Mouse (Mus musculus): ENCODE results near the gene Tnip3.

The Tnip3 gene

GRCm38 (mm10) chr6:65525192-65525591 is at the start of gene Tnip3:
Gene Tnip3, plus strand, starts transcription at chr6:65525313.
- DNase-seq = no peak

DNA sequence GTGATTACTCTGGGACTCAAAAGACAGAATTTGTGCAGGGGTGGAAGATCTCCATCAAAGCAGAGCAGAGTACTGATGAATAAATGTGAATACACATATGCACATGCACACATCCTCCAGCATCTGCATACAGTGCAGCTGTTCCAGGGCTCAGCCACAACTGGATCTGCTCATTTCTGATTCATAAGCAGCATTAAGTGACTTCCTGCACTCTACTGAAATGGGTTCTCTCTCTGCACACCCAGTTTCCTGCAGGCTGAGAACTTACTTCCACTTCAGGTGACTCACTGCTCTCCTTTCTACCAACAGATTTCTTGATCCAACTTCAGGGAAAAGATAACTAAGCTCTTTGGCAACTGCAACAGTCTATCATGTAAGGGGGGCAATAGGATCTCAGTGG is 26.3 kb upstream of the Tnip3 start:
- no peak for DNase-seq

DNA sequence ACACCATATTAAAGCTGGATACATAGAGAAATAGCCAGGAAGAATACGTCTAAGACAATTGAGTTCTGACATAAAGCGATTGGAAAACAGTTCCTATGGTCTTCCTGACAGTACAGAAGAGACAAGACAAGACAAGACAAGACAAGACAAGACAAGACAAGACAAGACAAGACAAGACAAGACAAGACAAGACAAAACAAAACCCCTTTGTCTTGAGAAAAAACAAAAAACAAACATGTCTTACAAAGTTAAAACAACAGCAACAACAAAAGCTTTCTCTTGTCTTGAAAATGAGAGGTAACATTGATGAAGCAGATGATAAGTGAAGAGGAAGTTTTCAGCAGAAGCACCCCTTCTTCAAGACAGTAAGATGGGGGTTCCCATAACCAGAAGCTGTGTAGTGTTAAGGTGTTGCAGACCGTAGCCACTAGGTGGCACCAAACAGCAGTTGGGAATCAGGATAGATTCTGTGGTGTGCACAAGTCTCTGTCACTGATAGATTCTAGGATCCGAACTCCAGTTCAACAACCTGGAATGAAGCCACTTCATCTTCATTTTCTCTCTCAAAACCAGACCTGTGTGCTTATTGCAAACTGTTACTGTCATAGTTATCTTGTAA is 15.0 kb upstream of the Tnip3 start:
- peak; percentile 81 to 85 for DNase-seq

DNA sequence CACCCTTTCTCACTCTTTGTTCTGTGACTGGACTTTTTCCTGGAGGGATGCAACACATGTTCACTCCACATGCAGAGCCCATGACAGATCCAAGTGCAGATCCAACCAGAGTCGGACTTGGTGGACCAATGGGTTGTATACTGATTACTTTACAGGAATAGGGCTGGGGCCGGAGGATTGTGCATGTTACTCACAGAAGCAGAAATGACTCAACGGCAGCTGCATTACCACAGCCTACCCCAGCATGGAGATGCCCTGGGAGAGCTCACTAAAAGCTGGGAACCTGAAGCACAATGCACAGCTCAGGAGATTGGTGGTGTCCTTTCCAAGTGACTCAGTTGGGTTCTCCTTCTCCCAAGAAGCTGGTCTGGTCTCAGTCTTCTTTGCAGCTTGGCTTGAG is 11.3 kb upstream of the Tnip3 start:
- DNase-seq = no peak

DNA sequence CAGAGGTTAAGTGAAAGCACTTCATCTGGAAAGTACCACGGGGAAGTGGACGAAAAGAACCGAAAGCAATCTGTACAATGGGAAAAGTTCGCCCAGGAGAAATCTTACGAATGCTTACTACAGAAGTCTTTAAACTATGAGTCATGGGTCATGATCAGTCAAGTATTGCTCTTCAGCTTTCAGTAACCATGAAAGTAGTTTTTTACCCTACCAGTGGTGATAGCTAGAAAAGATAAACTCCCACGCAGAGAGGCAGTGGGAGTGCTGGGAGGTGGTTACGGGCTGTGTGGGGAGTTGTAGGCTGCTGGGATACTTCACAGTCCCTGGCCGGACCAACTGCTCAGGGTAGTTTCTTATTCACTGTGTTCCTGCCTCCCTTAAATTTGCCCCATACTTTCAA is 8.4 kb upstream of the Tnip3 start:
- no peak for DNase-seq

DNA sequence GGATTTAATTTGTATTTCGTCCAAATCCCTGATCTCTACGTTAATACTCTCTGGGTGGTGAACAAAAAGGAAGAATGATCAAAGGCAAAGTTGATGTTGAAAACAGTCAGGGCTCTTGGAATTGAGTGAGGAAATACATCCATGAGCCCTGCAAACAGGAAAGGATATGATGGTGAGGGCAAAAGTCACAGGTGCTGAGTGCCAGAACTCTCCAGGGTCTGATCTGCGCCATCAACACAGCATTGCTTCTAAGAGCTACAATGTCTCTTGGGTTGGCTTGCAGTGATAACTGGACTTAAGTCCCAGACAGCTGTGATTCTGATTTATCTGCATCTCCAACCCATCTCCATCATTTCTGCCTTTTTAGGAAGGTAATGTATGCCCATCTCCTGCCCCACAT is 4.3 kb upstream of the Tnip3 start:
- no peak for DNase-seq

DNA sequence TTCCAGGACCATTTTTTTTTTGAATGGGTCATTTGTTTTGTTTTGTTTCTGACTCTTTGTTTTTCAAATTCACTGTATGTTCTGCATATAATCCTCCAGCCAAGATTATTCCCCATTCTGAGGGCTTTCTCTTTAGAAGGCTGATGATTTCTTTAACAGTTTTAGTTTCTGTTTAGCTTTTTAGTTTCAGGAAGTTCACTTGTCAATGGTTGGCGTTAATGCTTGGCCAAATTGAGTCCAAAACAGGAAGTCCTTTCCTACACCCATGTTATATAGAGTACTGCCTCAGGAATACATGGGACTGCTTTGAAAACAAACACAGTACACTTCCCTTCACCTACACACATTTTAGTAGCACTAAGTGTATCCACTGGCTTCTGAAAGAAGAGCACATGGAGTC is 2.8 kb downstream of the Tnip3 start:
- DNase-seq = no peak

- no peak for DNase-seq
Measured at GRCm38 (mm10) chr6:65531232-65531848, 6.2 kb downstream of the Tnip3 start.

DNA sequence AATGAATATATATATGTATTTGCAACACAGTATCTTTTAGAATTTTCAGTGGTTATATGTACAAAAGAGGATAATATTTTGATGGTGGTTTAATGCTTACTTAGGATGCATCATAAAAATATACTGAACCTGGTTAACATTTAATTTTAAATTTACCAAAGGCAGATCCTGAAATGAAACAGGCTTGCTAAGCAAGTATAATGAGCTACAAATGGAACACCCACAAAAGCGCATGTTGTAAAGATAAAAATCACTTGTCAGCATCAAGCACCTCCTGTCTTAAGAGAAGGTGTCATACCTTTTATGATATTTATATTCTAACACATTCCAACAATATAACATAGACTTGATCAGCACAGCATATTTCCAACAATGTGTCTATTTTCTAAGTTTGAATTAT is 8.6 kb downstream of the Tnip3 start:
- no peak for DNase-seq

DNA sequence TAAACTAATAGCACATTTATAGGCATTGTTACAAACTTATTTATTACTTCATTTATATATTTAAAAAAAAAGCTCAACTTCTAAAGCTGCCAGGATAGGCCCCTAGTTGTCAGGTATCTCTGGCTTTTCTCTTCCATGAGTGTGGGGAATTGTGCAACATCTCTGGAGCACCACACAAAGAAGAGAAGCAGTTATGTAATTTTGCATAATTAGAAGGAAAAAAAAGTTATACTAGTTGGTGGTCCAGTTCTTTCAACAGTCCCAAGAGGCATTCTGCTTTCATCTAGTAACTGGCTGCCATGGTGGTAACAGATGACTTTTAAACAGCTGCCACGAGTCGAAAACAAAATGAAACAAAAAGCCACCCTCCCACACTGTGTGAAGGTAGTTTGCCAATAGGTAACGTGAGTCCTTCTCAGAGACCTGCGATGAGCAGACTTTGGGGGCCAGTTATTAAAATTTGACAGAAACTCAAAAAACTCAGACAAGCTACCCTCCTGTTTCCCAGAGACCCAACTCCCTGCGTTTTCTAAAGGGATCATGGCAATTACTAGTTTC is 12.3 kb downstream of the Tnip3 start:
- no peak for DNase-seq

DNA sequence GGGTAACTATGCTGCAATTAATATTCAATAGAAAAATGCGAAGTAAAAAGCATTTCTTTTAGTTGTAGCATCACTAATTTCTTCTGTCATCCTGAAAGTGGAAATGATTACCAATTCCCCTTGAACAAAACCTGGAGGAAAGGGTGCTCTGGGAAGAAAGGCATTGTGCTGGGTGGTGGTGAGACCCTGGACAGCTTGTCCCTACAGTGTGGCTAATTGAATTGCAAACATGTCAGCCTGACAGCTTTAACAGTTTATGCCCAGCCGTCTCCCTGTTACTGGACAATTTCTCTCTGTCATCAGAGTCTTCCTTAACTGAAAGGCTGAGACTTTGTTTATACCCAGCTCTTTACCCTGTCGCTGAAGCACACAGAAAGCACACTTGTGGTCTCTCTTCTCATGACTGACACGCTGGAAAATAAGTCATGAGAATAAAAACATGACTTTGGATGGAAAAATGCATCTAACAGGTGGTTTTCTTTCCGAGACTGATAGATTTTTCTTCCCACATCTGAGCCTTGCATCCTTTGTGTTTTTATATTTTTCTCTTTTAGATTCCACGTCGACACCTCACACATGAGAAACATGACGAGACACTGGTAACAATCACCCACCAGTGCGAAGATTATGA is 13.0 kb downstream of the Tnip3 start:
- no peak for DNase-seq

DNA sequence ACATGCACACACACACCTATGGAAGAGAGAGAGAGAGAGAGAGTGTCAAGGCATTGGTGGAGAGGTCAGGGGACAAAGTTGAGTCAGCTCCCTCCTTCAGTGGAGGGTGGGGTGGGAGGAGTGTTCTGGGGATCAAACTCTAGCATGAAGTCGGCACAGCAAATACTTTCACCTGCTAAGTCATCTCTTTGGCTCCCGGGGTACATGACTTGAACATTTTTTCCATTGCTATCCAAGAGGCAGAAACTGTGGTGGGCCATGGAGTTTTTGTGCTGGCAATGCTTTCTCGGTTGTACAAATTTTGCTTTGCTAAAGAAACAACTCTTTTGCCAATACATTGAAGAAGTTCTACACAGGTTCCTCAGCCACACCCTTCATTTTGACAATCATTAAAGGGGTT is 13.8 kb downstream of the Tnip3 start:
- no peak for DNase-seq

DNA sequence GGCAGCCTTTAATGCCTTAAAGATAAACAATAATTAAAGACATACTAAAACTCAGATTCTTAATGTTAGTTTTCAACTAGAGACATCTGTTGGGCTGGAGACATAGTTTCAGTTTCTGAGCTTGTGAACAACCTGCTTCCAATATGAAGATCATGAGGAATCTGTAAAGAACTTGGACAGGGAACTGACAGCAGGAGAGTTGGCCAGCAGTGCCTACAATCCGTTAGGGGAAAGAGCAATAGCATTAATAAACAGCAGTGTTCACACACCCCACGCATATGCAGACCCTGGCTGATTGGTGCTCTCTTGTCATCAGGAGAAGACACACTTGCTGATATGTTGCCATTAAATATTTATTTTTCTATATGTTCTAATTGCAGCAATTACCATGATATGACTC is 15.0 kb downstream of the Tnip3 start:
- no peak for DNase-seq

DNA sequence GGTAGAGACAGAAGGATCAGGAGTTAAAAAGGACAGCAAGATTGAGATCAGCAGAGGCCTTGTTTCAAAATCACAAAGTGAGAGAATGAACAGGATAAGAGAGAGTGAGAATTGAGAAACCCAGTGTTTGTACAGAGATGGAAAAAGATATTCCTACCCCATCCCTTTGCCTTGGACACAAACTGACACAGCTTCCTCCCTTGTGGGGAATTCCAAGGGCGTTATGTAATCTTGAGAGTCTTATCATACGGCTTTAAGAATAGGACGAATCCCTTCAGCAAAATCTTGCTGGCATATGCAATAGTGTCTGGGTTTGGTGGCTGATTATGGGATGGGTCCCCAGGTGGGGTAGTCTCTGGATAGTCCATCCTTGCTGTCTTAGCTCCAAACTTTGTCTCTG is 16.0 kb downstream of the Tnip3 start:
- DNase-seq = no peak

DNA sequence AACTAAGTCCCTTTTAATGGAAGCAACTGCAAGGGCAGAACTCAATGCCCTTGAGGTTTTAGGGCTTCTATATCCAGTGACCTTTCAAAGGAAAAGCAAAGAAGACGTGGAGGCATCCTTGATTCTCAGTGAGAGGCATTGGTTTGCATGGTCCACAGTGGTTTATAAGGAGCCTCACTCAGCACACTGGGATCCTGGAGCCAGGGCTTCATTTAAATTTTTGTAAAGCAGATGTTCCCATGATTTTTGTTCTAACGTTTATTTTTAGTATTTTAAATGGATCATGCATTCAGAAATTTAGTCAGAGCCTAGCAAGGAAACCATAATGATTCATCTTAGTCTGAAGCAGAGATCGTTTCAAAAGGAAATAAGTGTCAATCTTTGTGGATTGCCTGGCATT is 17.3 kb downstream of the Tnip3 start:
- DNase-seq = no peak

DNA sequence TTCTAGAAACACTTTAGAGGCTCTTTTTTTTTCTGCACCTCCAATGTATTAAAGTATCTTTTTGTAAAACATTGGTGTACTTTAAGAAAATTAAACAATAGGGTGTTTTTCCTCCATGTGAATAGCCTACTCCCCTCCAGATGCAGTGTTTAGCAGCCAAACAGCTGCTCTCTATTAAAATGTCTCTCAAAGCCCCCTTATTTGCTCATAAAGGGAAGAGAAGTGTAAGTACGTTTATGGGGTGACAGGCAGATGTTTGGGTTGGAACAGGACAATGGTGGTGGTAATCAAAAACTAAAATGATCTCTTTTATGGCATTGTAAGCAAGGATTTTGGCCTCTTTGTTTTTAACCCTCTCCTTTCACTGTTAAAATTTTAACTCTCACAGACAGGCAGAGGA is 17.8 kb downstream of the Tnip3 start:
- no peak for DNase-seq

GRCm38 (mm10) chr6:65563887-65564656 is 39.0 kb downstream of the Tnip3 start:
- no peak for DNase-seq

DNA sequence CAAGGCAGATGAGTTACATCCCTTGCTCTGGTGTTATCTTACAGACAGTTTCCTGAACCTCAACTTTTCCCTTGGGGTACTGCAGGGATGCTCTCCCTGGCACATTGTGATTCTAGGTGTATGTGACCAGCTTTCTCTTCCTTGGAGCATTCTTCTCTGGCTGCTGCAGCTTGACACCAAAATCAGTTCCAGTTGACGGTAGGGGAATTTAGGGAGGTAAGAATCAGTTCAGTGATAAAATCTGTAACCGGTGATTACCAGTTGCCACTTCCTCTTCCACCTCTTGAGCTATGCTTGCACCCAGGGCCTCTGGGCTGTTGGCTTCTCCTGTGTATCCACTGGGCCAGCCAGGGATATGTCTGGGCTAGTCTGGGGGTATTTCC is 39.5 kb downstream of the Tnip3 start:
- DNase-seq = no peak

DNA sequence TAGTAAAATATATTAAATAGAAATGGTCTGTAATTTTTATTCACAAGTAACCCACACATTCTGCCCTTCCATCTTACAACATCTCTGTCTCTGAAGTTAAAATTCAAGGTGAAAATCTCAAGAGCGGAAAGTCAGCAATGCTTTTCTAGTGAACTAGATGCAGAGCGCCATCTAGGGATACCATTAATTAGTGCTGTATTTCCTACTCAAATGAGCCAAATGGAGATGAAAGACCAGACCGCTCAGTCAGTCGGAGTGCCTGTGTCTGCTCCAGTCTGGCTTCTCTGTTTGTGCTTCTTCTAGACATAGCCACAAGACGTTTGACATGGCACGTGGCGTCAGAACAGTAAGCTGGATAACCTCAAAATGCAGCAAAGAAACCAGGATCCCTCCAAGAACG is 44.6 kb downstream of the Tnip3 start:
- DNase-seq = peak; percentile 75 to 86

GRCm38 (mm10) chr6:65578151-65578973 is 53.2 kb downstream of the Tnip3 start:
- DNase-seq = no peak

- no peak for DNase-seq
Measured at GRCm38 (mm10) chr6:65583029-65583428, 57.9 kb downstream of the Tnip3 start.

DNA sequence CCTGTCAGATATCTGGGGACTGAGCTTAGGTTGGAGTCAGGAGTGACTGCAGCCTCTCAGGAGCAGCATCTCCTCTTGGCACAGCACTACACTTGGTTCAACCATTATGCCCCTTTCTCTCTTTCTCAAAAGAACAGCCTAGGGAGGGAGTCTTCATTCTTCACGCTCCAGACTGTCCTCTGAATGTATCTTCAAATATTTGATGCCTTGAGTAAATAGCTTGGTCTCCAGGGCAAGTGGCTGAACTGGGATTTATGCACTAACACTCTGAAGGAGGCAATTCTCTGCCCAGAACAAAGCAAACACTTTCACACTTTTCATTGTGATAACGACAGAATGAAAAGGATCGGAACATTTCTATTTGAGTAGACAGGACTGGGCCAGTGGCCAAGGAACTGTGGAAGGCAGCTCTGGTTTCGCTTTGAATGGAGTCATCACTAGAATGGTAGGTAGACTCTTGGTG is 59.8 kb downstream of the Tnip3 start:
- DNase-seq = peak; percentile 58 to 65

Measured in cerebellum, postnatal 10 days (tissue).